Comparison of ENCODE assay signal across 8 mouse cellular contexts in genomic region chr17:12317954-12318651, GRCm38 (mm10). TPM values are rescaled to one million over a fixed set of nuclear protein-coding genes. Genes with fewer than 3 reads are reported as not detected.
A peak's percentile ranks its signal among the peaks of the same experiment; 100 is the strongest.
DNase-seq lines count a peak whose midpoint lies in the region; ATAC-seq and TF ChIP-seq lines count a peak whose summit lies in the region.

No protein-coding gene starts in this region.

- no peaks in the 10 kb centered on the region for H3K36me3 ChIP-seq in erythroblast, embryonic 14.5 days (ENCODE audit: control insufficient read depth)
- no peaks in the 10 kb centered on the region for H3K36me3 ChIP-seq in liver, embryonic 16.5 days (ENCODE audit: control insufficient read depth, insufficient read depth)
- H3K36me3 ChIP-seq in stomach, postnatal 0 days (ENCODE audit: control insufficient read depth, insufficient read depth, low read length): no peaks in the 10 kb centered on the region

- DNase-seq in thymus, adult 18-20 months: peak; percentile 55 to 71
- DNase-seq in thymus, postnatal 25 days: no peak
- no peak for DNase-seq in stomach, postnatal 0 days (ENCODE audit: low spot score)
- DNase-seq in ovary, adult 18-20 months (ENCODE audit: low spot score): no peak

- peak overlapping the region; percentile 93 for H3K4me2 ChIP-seq in liver, embryonic 16.5 days (ENCODE audit: low read depth, low read length)
- H3K4me2 ChIP-seq in stomach, postnatal 0 days (replicated peaks; ENCODE audit: low read depth): peak overlapping the region; percentile 78

- no peaks in the 10 kb centered on the region for H3K9me3 ChIP-seq in erythroblast, embryonic 14.5 days (ENCODE audit: control insufficient read depth, low read length)
- no peaks in the 10 kb centered on the region for H3K9me3 ChIP-seq in liver, embryonic 16.5 days (replicated peaks; ENCODE audit: control insufficient read depth, low read length)
- no peaks in the 10 kb centered on the region for H3K9me3 ChIP-seq in stomach, postnatal 0 days (ENCODE audit: control insufficient read depth, low read length)

- H3K4me3 ChIP-seq in erythroblast, embryonic 14.5 days (replicated peaks): peak overlapping the region; percentile 100
- H3K4me3 ChIP-seq in liver, embryonic 16.5 days (ENCODE audit: low read depth, low read length): peak overlapping the region; percentile 99
- peak overlapping the region; percentile 100 for H3K4me3 ChIP-seq in stomach, postnatal 0 days (ENCODE audit: low read depth, low read length)

- peak overlapping the region; percentile 94 for H3K9ac ChIP-seq in liver, embryonic 16.5 days (ENCODE audit: low read depth, low read length)
- H3K9ac ChIP-seq in stomach, postnatal 0 days (ENCODE audit: low read length): peak overlapping the region; percentile 92

- WGBS in liver, embryonic 16.5 days (ENCODE audit: insufficient replicate concordance): under 1% methylated on average over 59 of the region's 59 CpGs
- WGBS in stomach, postnatal 0 days: under 1% methylated on average over 46 of the region's 59 CpGs

- TF ChIP-seq EP300 in stomach, postnatal 0 days (optimal IDR thresholded peaks at IDR 0.05): no peak

- TF ChIP-seq CTCF in stomach, postnatal 0 days (IDR thresholded peaks at IDR 0.05; ENCODE audit: low read depth): no peak

- peaks cover 5% of the 10 kb centered on the region; the same call in 1 of the 2 replicates for H3K27me3 ChIP-seq in erythroblast, embryonic 14.5 days (ENCODE audit: control insufficient read depth)
- no peaks in the 10 kb centered on the region for H3K27me3 ChIP-seq in liver, embryonic 16.5 days (ENCODE audit: control insufficient read depth, insufficient read depth, low read depth, low read length)
- H3K27me3 ChIP-seq in stomach, postnatal 0 days (ENCODE audit: control insufficient read depth, insufficient read depth, low read length): no peaks in the 10 kb centered on the region

- peak overlapping the region; percentile 64 for H3K27ac ChIP-seq in liver, embryonic 16.5 days (ENCODE audit: low read length)
- H3K27ac ChIP-seq in stomach, postnatal 0 days (replicated peaks): peak overlapping the region; percentile 93

- ATAC-seq in erythroblast, adult 5-6 weeks (replicated peaks; ENCODE audit: low FRiP score, poor library complexity, severe bottlenecking): no peak; the same call in 1 of the 2 replicates
- peak; percentile 45 for ATAC-seq in granulocyte monocyte progenitor cell, adult 5-6 weeks (replicated peaks; ENCODE audit: poor library complexity, severe bottlenecking)
- peak; percentile 62 for ATAC-seq in liver, embryonic 16.5 days (ENCODE audit: low read depth)
- ATAC-seq in stomach, postnatal 0 days (ENCODE audit: low FRiP score, low TSS enrichment): peak; percentile 81

- H3K4me1 ChIP-seq in erythroblast, embryonic 14.5 days (ENCODE audit: control insufficient read depth): peaks cover 36% of the 10 kb centered on the region
- H3K4me1 ChIP-seq in liver, embryonic 16.5 days (ENCODE audit: control insufficient read depth, low read depth, low read length): peaks cover 18% of the 10 kb centered on the region
- no peaks in the 10 kb centered on the region for H3K4me1 ChIP-seq in stomach, postnatal 0 days (replicated peaks; ENCODE audit: control insufficient read depth, insufficient read depth)

RNA-seq across cellular contexts. Expression of gene Map3k4, which starts 0.5 kb away (rescaled TPM):
- 0.37 and 0.93 TPM in 2 replicates for polyA plus RNA-seq in erythroblast, embryonic 14.5 days (2012)
- 0.77 and 1.3 TPM in 2 replicates for total RNA-seq in erythroblast, adult 5-6 weeks (2015; ENCODE audit: low replicate concordance)
- total RNA-seq in erythroblast, adult 5-6 weeks (2017; ENCODE audit: low replicate concordance): 6.3 and 7.2 TPM in 2 replicates
- 9.4 and 22.7 TPM in 2 replicates for total RNA-seq in granulocyte monocyte progenitor cell, adult 5-6 weeks (2014; fragmentation: Nextera tagmentation)
- total RNA-seq in granulocyte monocyte progenitor cell, adult 5-6 weeks (2017): 22.9 and 34.1 TPM in 2 replicates
- polyA plus RNA-seq in liver, embryonic 16.5 days (2015; fragmentation: Nextera tagmentation; extraction: Ambion mirVana): 9.5 and 9.9 TPM in 2 replicates
- polyA plus RNA-seq in stomach, postnatal 0 days (2015; fragmentation: Nextera tagmentation; extraction: Ambion mirVana): 25.8 and 35.6 TPM in 2 replicates

Comparison
In these comparisons a context has a peak if more than half of its experiments do, and no peak if none do; other contexts are left out.
1. DNase-seq: peak in thymus, adult 18-20 months (2 of 2); none in thymus, postnatal 25 days (single experiment), stomach, postnatal 0 days (single experiment) and ovary, adult 18-20 months (single experiment).
2. Peak in every context shown above with its lines, with median percentiles within 50 percentile points of each other: H3K4me3 ChIP-seq.